8 mouse cellular contexts compared by ENCODE assay signal in the genomic region with DNA sequence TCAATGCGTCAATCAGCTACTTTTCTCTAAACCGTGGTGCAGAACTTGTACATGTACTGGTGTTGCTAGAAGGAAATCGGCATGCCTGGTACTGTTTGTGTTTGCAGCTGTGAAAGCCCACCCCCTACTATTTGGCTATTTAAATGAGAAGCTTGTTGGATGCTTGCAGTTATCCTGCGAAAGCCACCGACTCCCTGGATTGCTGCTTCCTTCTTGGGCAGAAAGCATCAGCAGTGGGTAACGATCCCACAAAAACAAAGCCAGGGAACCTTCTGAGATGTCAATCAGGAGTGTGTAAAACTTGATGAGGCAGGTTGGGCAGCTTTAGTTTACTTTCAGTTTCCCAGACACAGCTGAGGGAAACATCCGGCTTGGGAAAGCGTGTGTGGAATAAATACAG. TPM values are rescaled to one million over a fixed set of nuclear protein-coding genes. Genes with fewer than 3 reads are reported as not detected.
DNase-seq lines count a peak whose midpoint lies in the region; ATAC-seq and TF ChIP-seq lines count a peak whose summit lies in the region.

No protein-coding gene starts in this region.

- H3K9me3 ChIP-seq in heart, embryonic 14.5 days (ENCODE audit: control insufficient read depth, low read length): no peaks in the 10 kb centered on the region
- no peaks in the 10 kb centered on the region for H3K9me3 ChIP-seq in hindbrain, embryonic 11.5 days (ENCODE audit: control insufficient read depth, low read length)
- H3K9me3 ChIP-seq in midbrain, embryonic 12.5 days: no peaks in the 10 kb centered on the region

- no peak overlapping the region for H3K27ac ChIP-seq in heart, embryonic 14.5 days (replicated peaks in 1 of 2; ENCODE audit: control insufficient read depth in 1 of 2, insufficient read depth in 1 of 2, low read depth in 2 of 2, low read length in 2 of 2)
- H3K27ac ChIP-seq in cortical plate, adult 2 months (ENCODE audit: insufficient read depth, low read length): 0 out of 2 replicates have a peak overlapping the region, but pooled peaks have one; percentile 13
- H3K27ac ChIP-seq in hindbrain, embryonic 11.5 days (ENCODE audit: low read depth, low read length): no peak overlapping the region
- H3K27ac ChIP-seq in midbrain, embryonic 12.5 days (replicated peaks): peak overlapping the region; percentile 89; the same call in 1 of the 2 replicates

- WGBS in heart, embryonic 14.5 days: 15% methylated on average over 8 of the region's 8 CpGs
- WGBS in hindbrain, embryonic 11.5 days: 6% methylated on average over 8 of the region's 8 CpGs
- 6% methylated on average over 8 of the region's 8 CpGs for WGBS in midbrain, embryonic 12.5 days

- H3K4me1 ChIP-seq in heart, embryonic 14.5 days (ENCODE audit: control insufficient read depth in 2 of 2, insufficient read depth in 2 of 2, low read length in 2 of 2): peaks cover 3 to 10% of the 10 kb centered on the region in 2 experiments; a peak in 3 of 4 replicates
- H3K4me1 ChIP-seq in cortical plate, adult 2 months (ENCODE audit: control insufficient read depth, insufficient read depth, low read length): no peaks in the 10 kb centered on the region
- no peaks in the 10 kb centered on the region for H3K4me1 ChIP-seq in hindbrain, embryonic 11.5 days (replicated peaks; ENCODE audit: control insufficient read depth, insufficient read depth, low read length)
- peaks cover 9% of the 10 kb centered on the region for H3K4me1 ChIP-seq in midbrain, embryonic 12.5 days

- intact Hi-C loops in heart, postnatal 14 days (cut with DNase I): no loop called here

- DNase-seq in heart, postnatal 14 days: no peak
- DNase-seq in hindbrain, embryonic 11.5 days (ENCODE audit: low spot score): peak; percentile 33
- no peak for DNase-seq in adrenal gland, postnatal 4 days (ENCODE audit: low spot score in 2 of 2)
- no peak for DNase-seq in thymus, postnatal 14 days
- DNase-seq in left cerebral cortex, adult 9 months (ENCODE audit: low spot score in 2 of 2): no peak

- H3K9ac ChIP-seq in heart, embryonic 14.5 days (ENCODE audit: low read length): 0 out of 2 replicates have a peak overlapping the region, but pooled peaks have one; percentile 56
- peak overlapping the region; percentile 72 for H3K9ac ChIP-seq in hindbrain, embryonic 11.5 days (ENCODE audit: low read depth, low read length)
- peak overlapping the region; percentile 82 for H3K9ac ChIP-seq in midbrain, embryonic 12.5 days (replicated peaks)

- no peak for TF ChIP-seq CTCF in cortical plate, adult 2 months (IDR thresholded peaks at IDR 0.05; ENCODE audit: extremely low read depth, insufficient read depth, low read length)

- H3K36me3 ChIP-seq in heart, embryonic 14.5 days (ENCODE audit: control insufficient read depth, insufficient read depth, low read length): no peaks in the 10 kb centered on the region
- H3K36me3 ChIP-seq in hindbrain, embryonic 11.5 days (ENCODE audit: control insufficient read depth, insufficient read depth, low read length): no peaks in the 10 kb centered on the region
- no peaks in the 10 kb centered on the region for H3K36me3 ChIP-seq in midbrain, embryonic 12.5 days

- no peak for ATAC-seq in heart, embryonic 14.5 days (ENCODE audit: insufficient number of reproducible peaks, insufficient read depth, low FRiP score, low read depth)
- no peak for ATAC-seq in hindbrain, embryonic 11.5 days (ENCODE audit: low FRiP score)
- no peak for ATAC-seq in midbrain, embryonic 12.5 days (ENCODE audit: low FRiP score, low read depth)

- peak overlapping the region; percentile 15 to 58; a peak in 3 of 4 replicates for H3K4me3 ChIP-seq in heart, embryonic 14.5 days (ENCODE audit: control insufficient read depth in 1 of 2, insufficient read depth in 1 of 2, low read depth in 1 of 2, low read length in 2 of 2)
- peak overlapping the region; percentile 86 for H3K4me3 ChIP-seq in cortical plate, adult 2 months (ENCODE audit: insufficient read depth, low read length)
- H3K4me3 ChIP-seq in hindbrain, embryonic 11.5 days (ENCODE audit: low read depth, low read length): peak overlapping the region; percentile 75
- peak overlapping the region; percentile 76 for H3K4me3 ChIP-seq in midbrain, embryonic 12.5 days

- H3K27me3 ChIP-seq in heart, embryonic 14.5 days (ENCODE audit: control insufficient read depth, insufficient read depth, low read length): peaks cover 27% of the 10 kb centered on the region
- no peaks in the 10 kb centered on the region for H3K27me3 ChIP-seq in hindbrain, embryonic 11.5 days (ENCODE audit: control insufficient read depth, insufficient read depth, low read length)
- peaks cover 7% of the 10 kb centered on the region for H3K27me3 ChIP-seq in midbrain, embryonic 12.5 days

- no peak for TF ChIP-seq POLR2A in cortical plate, adult 2 months (IDR thresholded peaks at IDR 0.05; ENCODE audit: extremely low read depth, insufficient read depth, low read length)

- H3K4me2 ChIP-seq in heart, embryonic 14.5 days (ENCODE audit: low read length): peak overlapping the region; percentile 99
- peak overlapping the region; percentile 86 for H3K4me2 ChIP-seq in hindbrain, embryonic 11.5 days (replicated peaks; ENCODE audit: low read depth, low read length)
- H3K4me2 ChIP-seq in midbrain, embryonic 12.5 days (replicated peaks): peak overlapping the region; percentile 70

RNA-seq across cellular contexts. Expression of gene Anks1b, which starts 0.7 kb away (rescaled TPM):
- polyA plus RNA-seq in heart, embryonic 14.5 days (2014; fragmentation: Nextera tagmentation; extraction: Ambion mirVana): 0.14 and 0.18 TPM in 2 replicates
- total RNA-seq in heart, postnatal 14 days (2021): under 1 TPM; 0.41 to 0.49 TPM
- polyA plus RNA-seq in cortical plate, adult 2 months (2012; rRNA removed): 231 and 238 TPM in 2 replicates
- 10.6 and 13.0 TPM in 2 replicates for polyA plus RNA-seq in hindbrain, embryonic 11.5 days (2014; fragmentation: Nextera tagmentation; extraction: Ambion mirVana)
- polyA plus RNA-seq in midbrain, embryonic 12.5 days (2016; fragmentation: Nextera tagmentation; extraction: Ambion mirVana): 11.9 and 16.5 TPM in 2 replicates
- 1 to 10 TPM; 4.4 to 4.5 TPM for total RNA-seq in adrenal gland, postnatal 4 days (2021)

Comparison
In these comparisons a context has a peak if more than half of its experiments do, and no peak if none do; other contexts are left out.
1. H3K27ac ChIP-seq: peak in cortical plate, adult 2 months (single experiment) and midbrain, embryonic 12.5 days (single experiment); none in heart, embryonic 14.5 days (0 of 2) and hindbrain, embryonic 11.5 days (single experiment).
2. RNA of gene Anks1b, which starts 0.7 kb away (polyA plus RNA-seq): 231 to 238 TPM in cortical plate, adult 2 months; 10.6 to 13.0 TPM in hindbrain, embryonic 11.5 days, 11.9 to 16.5 TPM in midbrain, embryonic 12.5 days and 0.14 to 0.18 TPM in heart, embryonic 14.5 days; every median in the first group is over 10 times any median in the second.
3. Peak in every context shown above with its lines, with median percentiles within 50 percentile points of each other: H3K4me2 ChIP-seq, H3K4me3 ChIP-seq and H3K9ac ChIP-seq.